Mouse (Mus musculus): ENCODE results near the gene Sept11. TPM values are rescaled to one million over a fixed set of nuclear protein-coding genes. Genes with fewer than 3 reads are reported as not detected.

Sept11 gene
- polyA plus RNA-seq, 1 experiment, result 137 TPM

DNA sequence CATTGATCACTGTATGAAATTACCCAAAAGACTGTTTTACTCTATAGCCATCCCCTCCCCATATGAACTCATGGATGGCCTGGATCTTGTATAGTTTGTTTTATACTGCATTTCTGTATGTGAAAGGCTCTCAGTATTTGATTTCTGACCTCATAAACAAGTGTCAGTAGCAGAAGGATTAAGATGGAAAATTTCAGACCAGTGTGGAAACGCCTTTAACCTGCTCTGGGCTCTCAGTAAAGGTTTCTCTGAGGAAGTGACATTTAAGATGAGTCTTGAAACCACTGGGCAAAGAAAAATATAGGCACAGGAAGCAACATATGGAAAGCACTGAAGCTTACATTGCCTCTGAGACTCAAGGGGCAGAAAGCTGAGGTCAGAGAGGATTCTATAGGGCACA lies 114.3 kb downstream of the Sept11 start:
- no peaks in the 10 kb centered on the region for H3K4me1 ChIP-seq (ENCODE audit: control insufficient read depth, insufficient read depth, low read length)
- no peak overlapping the region for H3K27ac ChIP-seq (ENCODE audit: insufficient read depth, low read length)
- H3K4me3 ChIP-seq (ENCODE audit: insufficient read depth, low read length), result no peak overlapping the region
- TF ChIP-seq CTCF (IDR thresholded peaks at IDR 0.05; ENCODE audit: extremely low read depth, insufficient read depth, low read length), result no peak
- no peak for TF ChIP-seq POLR2A (IDR thresholded peaks at IDR 0.05; ENCODE audit: extremely low read depth, insufficient read depth, low read length)

GRCm38 (mm10) chr5:93218375-93218774 lies 125.1 kb downstream of the Sept11 start:
- H3K27ac ChIP-seq (ENCODE audit: insufficient read depth, low read length), result no peak overlapping the region

DNA sequence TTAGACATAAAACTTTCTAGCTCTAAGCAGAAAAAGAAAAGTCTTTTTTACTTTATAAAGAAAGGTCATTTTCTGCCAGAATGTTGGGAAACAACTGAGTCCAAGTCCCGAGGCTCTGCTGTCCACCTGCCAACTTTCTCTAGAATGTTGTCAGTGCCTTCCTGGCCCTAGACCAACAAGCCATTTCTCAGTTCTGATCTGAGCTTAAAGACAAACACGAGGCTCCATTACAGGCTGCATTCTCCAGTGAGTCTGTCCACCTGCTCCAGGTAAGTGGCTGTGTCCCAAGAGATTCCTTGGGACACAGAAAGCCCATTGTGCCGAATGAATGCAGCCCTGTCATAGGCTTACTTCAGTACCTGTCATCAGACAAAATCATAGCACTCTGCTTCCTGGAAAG lies 128.4 kb downstream of the Sept11 start:
- Histone ChIP-seq H3K27ac (ENCODE audit: insufficient read depth, low read length) (no peak overlapping the region), H3K4me3 (ENCODE audit: insufficient read depth, low read length) (no peak overlapping the region), H3K4me1 (ENCODE audit: control insufficient read depth, insufficient read depth, low read length) (no peaks in the 10 kb centered on the region)
- no peak for TF ChIP-seq CTCF (IDR thresholded peaks at IDR 0.05; ENCODE audit: extremely low read depth, insufficient read depth, low read length)
- no peak for TF ChIP-seq POLR2A (IDR thresholded peaks at IDR 0.05; ENCODE audit: extremely low read depth, insufficient read depth, low read length)

More at GRCm38 (mm10) chr5:93218375-93218774, 125.1 kb downstream of the Sept11 start:
- TF ChIP-seq POLR2A (IDR thresholded peaks at IDR 0.05; ENCODE audit: extremely low read depth, insufficient read depth, low read length) (no peak), CTCF (IDR thresholded peaks at IDR 0.05; ENCODE audit: extremely low read depth, insufficient read depth, low read length) (no peak)
- Histone ChIP-seq H3K4me1 (ENCODE audit: control insufficient read depth, insufficient read depth, low read length) (no peaks in the 10 kb centered on the region), H3K4me3 (ENCODE audit: insufficient read depth, low read length) (no peak overlapping the region)

DNA sequence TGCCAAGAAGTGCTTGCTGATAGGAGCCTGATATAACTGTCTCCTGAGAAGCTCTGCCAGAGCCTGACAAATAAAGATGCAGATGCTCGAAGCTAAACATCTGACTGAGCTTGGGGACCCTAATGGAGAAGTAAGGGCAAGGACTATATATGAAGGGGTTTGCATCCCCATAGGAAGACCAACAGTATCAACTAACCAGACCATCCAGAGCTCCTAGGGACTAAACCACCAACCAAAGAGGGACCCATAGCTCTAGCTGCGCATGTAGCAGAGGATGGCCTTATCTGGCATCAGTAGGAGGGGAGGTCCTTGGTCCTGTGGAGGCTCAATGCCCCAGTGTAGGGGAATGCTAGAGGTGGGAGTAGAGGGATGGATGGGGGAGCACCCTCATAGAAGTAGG lies 131.3 kb downstream of the Sept11 start:
- no peak for TF ChIP-seq CTCF (IDR thresholded peaks at IDR 0.05; ENCODE audit: extremely low read depth, insufficient read depth, low read length)
- TF ChIP-seq POLR2A (IDR thresholded peaks at IDR 0.05; ENCODE audit: extremely low read depth, insufficient read depth, low read length), result no peak
- H3K27ac ChIP-seq (ENCODE audit: insufficient read depth, low read length), result no peak overlapping the region
- H3K4me1 ChIP-seq (ENCODE audit: control insufficient read depth, insufficient read depth, low read length), result no peaks in the 10 kb centered on the region
- H3K4me3 ChIP-seq (ENCODE audit: insufficient read depth, low read length), result no peak overlapping the region

Other genes starting within 250 kb of the Sept11 start
- 10.5 and 11.8 TPM in 2 replicates for gene Sowahb, start 48.4 kb upstream of the Sept11 start, polyA plus RNA-seq (2012; rRNA removed)
- gene Ccni, start 113.1 kb downstream of the Sept11 start, polyA plus RNA-seq (2012; rRNA removed), result 174 and 182 TPM in 2 replicates
- 0.45 TPM in 1 of 2 replicates, not detected in the other for gene 2010109A12Rik, start 113.1 kb downstream of the Sept11 start, polyA plus RNA-seq (2012; rRNA removed)
- 34.0 and 35.1 TPM in 2 replicates for gene Ccng2, start 173.8 kb downstream of the Sept11 start, polyA plus RNA-seq (2012; rRNA removed)